Mouse (Mus musculus) kidney, postnatal 0 days (tissue): ENCODE results near the gene Spatc1l. TPM values are rescaled to one million over a fixed set of nuclear protein-coding genes. Genes with fewer than 3 reads are reported as not detected.

Experiments
- ATAC-seq: fragments of 200-750 bp; cut with Nextera tagmentation; replicated peaks from 2 replicates; pipeline ENCODE4 v1.8.0; 2017; ENCODE audit warnings: low read depth, moderate number of reproducible peaks, moderate TSS enrichment, moderate library complexity; ENCODE audit not compliant: low FRiP score
- DNase-seq: peaks from one replicate; pipeline ENCODE4 v3.0.0-alpha.2; 2016; ENCODE audit warnings: low spot score
- H3K27ac ChIP-seq: fragments of 300-500 bp; sonication (generic); 2 replicates; pipeline ENCODE4 v1.5.1; 2014; ENCODE audit warnings: mild to moderate bottlenecking
- H3K27me3 ChIP-seq: fragments of 300-500 bp; sonication (generic); 2 replicates; pipeline ENCODE4 v1.6.1; 2014; ENCODE audit warnings: low read length, mixed read lengths; ENCODE audit not compliant: insufficient read depth
- H3K36me3 ChIP-seq: fragments of 300-500 bp; sonication (generic); 2 replicates; pipeline ENCODE4 v1.6.1; 2014; ENCODE audit warnings: low read length, mixed read lengths; ENCODE audit not compliant: insufficient read depth
- H3K4me1 ChIP-seq: fragments of 300-500 bp; sonication (generic); replicated peaks from 2 replicates; pipeline ENCODE4 v1.6.1; 2014; ENCODE audit warnings: antibody characterized with exemption, low read length, mixed read lengths; ENCODE audit not compliant: insufficient read depth
- H3K4me2 ChIP-seq: fragments of 300-500 bp; sonication (generic); 2 replicates; pipeline ENCODE4 v1.6.1; 2014; ENCODE audit warnings: mild to moderate bottlenecking, low read length, moderate library complexity, mixed read lengths
- H3K4me3 ChIP-seq: fragments of 300-500 bp; sonication (generic); replicated peaks from 2 replicates; pipeline ENCODE4 v1.5.1; 2014; ENCODE audit warnings: low read depth, low read length
- H3K9ac ChIP-seq: fragments of 300-500 bp; sonication (generic); 2 replicates; pipeline ENCODE4 v1.6.1; 2014; ENCODE audit warnings: low read depth, low read length
- H3K9me3 ChIP-seq: fragments of 300-500 bp; sonication (generic); replicated peaks from 2 replicates; pipeline ENCODE4 v1.6.1; 2016; ENCODE audit warnings: low read length, inconsistent platforms, mixed read lengths
- CTCF ChIP-seq: IDR thresholded peaks from 2 replicates; pipeline ENCODE4 v1.5.1; 2016; ENCODE audit warnings: antibody characterized with exemption, low read depth, mild to moderate bottlenecking, moderate library complexity
- WGBS: fragments of 180-500 bp; shearing (Covaris S2); extraction: QIAGEN DNeasy Blood & Tissue Kit; methylation state at CpG from one replicate; pipeline ENCODE4 v1.1.7; 2014; 5-methylcytosine and 5-hydroxymethylcytosine counted together
- polyA plus RNA-seq: library from polyadenylated mRNA; unstranded; fragments of >200 nt; fragmentation: Nextera tagmentation; extraction: Ambion mirVana; gene quantifications from 2 replicates; pipeline ENCODE4 v1.2.1, GENCODE M21; 2015

The Spatc1l gene
- polyA plus RNA-seq, 1 experiment from 2014 or later: not detected

DNA sequence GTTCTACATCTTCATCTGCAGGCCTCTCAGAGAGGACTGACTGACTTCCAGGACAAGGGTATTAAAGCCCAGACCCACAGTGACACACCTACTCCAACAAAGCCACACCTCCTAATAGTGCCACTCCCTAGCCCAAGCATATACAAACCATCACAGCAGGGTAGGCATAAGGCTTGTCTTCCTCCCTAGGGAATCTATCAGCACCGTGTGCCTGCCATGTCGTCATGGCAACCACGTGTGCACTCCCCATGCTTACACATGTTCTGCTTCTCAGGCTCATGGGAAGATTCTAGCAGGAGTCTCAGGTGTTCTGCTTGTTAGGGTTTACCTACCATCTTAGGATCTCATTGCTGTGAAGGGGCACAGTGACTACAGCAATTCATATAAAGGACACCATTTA is 10.5 kb upstream of the Spatc1l start:
- H3K4me2 ChIP-seq: no peak overlapping the region
- ATAC-seq (no peak), DNase-seq (no peak)
- peaks cover 51% of the 10 kb centered on the region for H3K36me3 ChIP-seq
- no peak overlapping the region for H3K27ac ChIP-seq
- no peak overlapping the region for H3K4me3 ChIP-seq
- no peaks in the 10 kb centered on the region for H3K9me3 ChIP-seq
- no peak for TF ChIP-seq CTCF
- H3K27me3 ChIP-seq: no peaks in the 10 kb centered on the region
- H3K4me1 ChIP-seq: no peaks in the 10 kb centered on the region
- H3K9ac ChIP-seq: no peak overlapping the region
- WGBS: 82% methylated on average over 3 of the region's 3 CpGs

DNA sequence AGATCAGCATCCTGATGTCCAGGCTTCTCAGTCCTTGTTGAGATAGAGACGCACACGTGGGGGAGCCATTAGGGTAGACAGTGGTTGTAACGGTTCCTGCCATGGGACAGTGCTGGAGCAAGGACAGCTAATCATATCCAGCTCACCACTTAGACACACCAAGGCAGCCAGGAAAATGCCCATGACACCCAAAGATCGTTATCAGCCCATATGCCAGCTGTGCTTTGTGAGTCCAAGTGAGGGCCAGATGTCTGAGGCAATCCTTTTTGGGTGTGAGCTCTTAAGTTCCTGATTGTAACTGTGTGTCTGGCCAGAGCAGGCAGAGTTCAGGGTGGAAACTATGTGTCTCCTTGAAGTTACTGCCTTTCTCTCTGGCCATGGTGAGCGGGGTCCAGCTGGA is 8.0 kb upstream of the Spatc1l start:
- H3K4me2 ChIP-seq: no peak overlapping the region
- H3K36me3 ChIP-seq: peaks cover 41% of the 10 kb centered on the region
- no peak for TF ChIP-seq CTCF
- H3K4me3 ChIP-seq: no peak overlapping the region
- H3K27me3 ChIP-seq: no peaks in the 10 kb centered on the region
- no peak for ATAC-seq
- H3K4me1 ChIP-seq: no peaks in the 10 kb centered on the region
- WGBS: 88% methylated on average over 5 of the region's 5 CpGs
- no peaks in the 10 kb centered on the region for H3K9me3 ChIP-seq
- H3K27ac ChIP-seq: no peak overlapping the region
- H3K9ac ChIP-seq: no peak overlapping the region
- no peak for DNase-seq

DNA sequence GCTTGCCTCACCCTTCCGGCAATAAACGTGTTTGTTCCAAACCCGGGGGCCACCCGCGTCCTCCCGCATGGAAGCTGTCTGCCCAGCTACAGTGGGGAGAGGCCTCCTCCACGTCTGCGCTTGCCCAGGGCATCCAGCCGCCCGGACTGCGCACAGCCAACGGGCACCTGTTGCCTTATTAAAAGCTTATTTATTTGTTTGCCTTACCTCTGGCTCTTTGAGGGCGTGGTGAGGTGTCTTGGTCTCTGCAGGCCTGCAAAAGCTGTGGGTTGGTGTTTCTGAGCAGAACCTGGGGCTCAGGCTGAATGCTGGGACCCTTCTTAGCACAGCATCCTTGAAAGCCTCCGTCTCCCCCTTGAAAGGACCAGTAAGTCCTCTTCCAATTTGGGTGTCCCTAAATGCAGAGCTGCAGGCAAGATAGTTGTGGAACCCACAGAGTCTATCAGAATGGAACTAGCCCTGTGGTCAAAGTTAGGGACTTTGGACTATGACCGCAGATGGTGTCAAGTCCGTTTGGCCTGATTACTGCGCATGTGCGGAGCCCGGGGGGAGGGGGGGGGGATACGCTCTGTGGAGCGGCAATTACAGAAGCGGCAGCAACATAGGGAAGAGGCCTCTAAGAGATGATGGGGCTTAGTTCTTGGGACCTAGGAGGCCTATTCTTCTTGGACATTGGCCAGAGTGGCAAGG is 8.1 kb downstream of the Spatc1l start:
- H3K9ac ChIP-seq: no peak overlapping the region
- 87% methylated on average over 22 of the region's 22 CpGs for WGBS
- H3K4me2 ChIP-seq: no peak overlapping the region
- no peak overlapping the region for H3K4me3 ChIP-seq
- no peaks in the 10 kb centered on the region for H3K4me1 ChIP-seq
- H3K9me3 ChIP-seq: no peaks in the 10 kb centered on the region
- DNase-seq: no peak
- no peaks in the 10 kb centered on the region for H3K27me3 ChIP-seq
- TF ChIP-seq CTCF: no peak
- ATAC-seq: no peak
- no peaks in the 10 kb centered on the region for H3K36me3 ChIP-seq
- no peak overlapping the region for H3K27ac ChIP-seq

DNA sequence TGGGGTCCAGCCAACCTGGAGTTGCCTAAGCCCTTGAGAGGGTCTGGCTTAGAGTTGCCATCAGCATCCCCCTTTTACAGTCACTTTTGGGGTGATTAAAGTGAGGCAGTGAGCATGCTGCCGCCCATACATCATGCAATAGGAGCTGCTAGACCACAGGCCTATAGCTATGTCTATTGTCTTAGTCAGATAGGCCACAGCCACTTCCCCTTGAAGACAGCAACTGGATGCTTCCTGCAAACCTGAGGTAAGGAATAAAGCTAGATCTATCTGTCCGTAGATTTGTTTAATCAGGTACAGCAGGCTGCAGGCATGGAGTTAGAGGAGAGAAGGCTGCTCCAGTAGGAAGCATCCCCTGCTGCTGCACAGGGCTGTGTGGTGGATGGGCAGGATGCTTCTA is 9.0 kb downstream of the Spatc1l start:
- DNase-seq: no peak
- no peak overlapping the region for H3K27ac ChIP-seq
- H3K4me1 ChIP-seq: no peaks in the 10 kb centered on the region
- no peaks in the 10 kb centered on the region for H3K27me3 ChIP-seq
- WGBS: 75% methylated on average over 2 of the region's 2 CpGs
- no peaks in the 10 kb centered on the region for H3K9me3 ChIP-seq
- no peaks in the 10 kb centered on the region for H3K36me3 ChIP-seq
- H3K9ac ChIP-seq: no peak overlapping the region
- ATAC-seq: no peak
- TF ChIP-seq CTCF: no peak
- H3K4me2 ChIP-seq: no peak overlapping the region
- H3K4me3 ChIP-seq: no peak overlapping the region

DNA sequence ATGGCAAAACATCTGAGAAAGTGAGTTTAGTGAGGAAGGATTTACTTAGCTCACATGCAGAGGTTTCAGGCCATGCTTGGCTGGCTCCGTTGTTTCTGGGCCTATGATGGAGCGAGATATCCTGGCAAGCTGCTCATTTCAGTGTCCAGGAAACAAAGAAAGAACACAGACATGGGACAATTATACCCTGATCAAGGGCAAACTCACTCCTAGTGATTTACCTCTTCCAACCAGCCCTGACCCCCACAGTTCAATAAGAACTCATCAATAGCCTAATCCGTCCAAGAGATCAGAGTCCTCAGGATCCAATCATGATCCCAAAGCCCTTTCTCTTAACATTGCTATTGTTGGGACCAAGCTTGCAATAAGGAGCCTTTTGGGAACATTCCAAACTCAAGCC is 10.1 kb downstream of the Spatc1l start:
- ATAC-seq (no peak), DNase-seq (no peak)
- WGBS: 76% methylated on average over 3 of the region's 3 CpGs

DNA sequence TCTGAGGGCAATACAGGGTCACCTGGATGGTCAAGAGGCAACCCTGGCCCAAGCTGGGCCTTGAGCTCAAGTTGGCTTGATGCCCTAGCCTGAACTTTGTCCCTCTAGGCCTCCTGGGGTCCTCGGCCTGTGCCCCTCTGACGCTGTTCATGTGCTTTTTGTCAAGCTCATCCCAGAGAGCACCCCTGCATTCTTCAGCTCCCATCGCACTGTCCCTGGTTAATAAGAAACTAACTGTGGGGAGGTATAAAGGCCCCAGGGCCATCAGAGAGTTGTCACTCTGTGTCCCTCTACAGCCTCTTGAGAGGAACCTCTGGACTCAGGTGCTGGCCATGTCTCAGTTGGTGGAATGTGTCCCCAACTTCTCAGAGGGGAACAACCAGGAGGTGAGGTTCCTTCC is 13.3 kb downstream of the Spatc1l start, which contains the start of gene Ftcd:
Gene Ftcd, plus strand, starts transcription at position 275 of the 400 bp plus-strand sequence.
- 71% methylated on average over 3 of the region's 3 CpGs for WGBS
- 0 out of 2 replicates have a peak, but pooled peaks have one; percentile 47 for ATAC-seq
- no peak within 1 kb of the TSS for H3K27ac ChIP-seq

More for the DNA sequence above, 10.1 kb downstream of the Spatc1l start:
- Histone ChIP-seq H3K9me3 (no peaks in the 10 kb centered on the region), H3K4me2 (no peak overlapping the region), H3K27ac (no peak overlapping the region), H3K4me1 (no peaks in the 10 kb centered on the region), H3K36me3 (no peaks in the 10 kb centered on the region), H3K27me3 (no peaks in the 10 kb centered on the region), H3K9ac (no peak overlapping the region), H3K4me3 (no peak overlapping the region)
- no peak for TF ChIP-seq CTCF

DNA sequence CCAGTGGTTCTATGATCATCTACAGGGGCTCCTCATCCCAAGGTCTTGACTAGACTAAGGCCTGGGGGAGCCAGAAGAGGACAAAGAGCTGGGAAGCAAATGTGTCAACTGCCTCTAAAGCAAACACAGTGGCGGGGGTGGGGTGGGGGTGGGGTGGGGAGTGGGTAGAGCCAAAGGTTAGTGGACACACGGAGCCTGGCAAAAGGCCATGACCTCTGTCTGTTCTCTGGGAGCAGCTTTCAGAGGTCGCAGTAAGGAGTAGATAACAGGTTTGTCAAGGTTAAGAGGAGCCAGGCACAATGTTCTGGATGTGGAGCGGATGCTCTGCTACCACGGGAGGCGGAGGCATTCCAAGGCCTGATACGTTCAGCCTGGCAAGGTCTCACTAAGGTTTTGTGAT is 14.8 kb downstream of the Spatc1l start:
- H3K36me3 ChIP-seq: no peaks in the 10 kb centered on the region
- H3K27me3 ChIP-seq: no peaks in the 10 kb centered on the region
- no peak for ATAC-seq
- no peak overlapping the region for H3K4me2 ChIP-seq
- H3K27ac ChIP-seq: no peak overlapping the region
- WGBS: 74% methylated on average over 7 of the region's 7 CpGs
- no peak overlapping the region for H3K9ac ChIP-seq
- DNase-seq: no peak
- no peaks in the 10 kb centered on the region for H3K4me1 ChIP-seq
- TF ChIP-seq CTCF: no peak
- no peak overlapping the region for H3K4me3 ChIP-seq
- H3K9me3 ChIP-seq: no peaks in the 10 kb centered on the region

More for the DNA sequence above, 13.3 kb downstream of the Spatc1l start, which contains the start of gene Ftcd:
- Histone ChIP-seq H3K4me3 (no peak within 1 kb of the TSS), H3K27me3 (no peaks in the 10 kb centered on the region), H3K9ac (no peak within 1 kb of the TSS), H3K9me3 (no peaks in the 10 kb centered on the region), H3K36me3 (no peaks in the 10 kb centered on the region), H3K4me2 (no peak within 1 kb of the TSS), H3K4me1 (no peaks in the 10 kb centered on the region)
- TF ChIP-seq CTCF: no peak
- DNase-seq: no peak
